Mouse (Mus musculus) thymus, adult 2 months (tissue): ENCODE results near the gene Fasl.

Source experiments
- CTCF ChIP-seq: fragments of 200-500 bp; IDR thresholded peaks from 2 replicates; pipeline ENCODE4 v1.5.1; 2012; ENCODE audit warnings: mild to moderate bottlenecking, control low read depth, low read length, moderate library complexity, borderline replicate concordance; ENCODE audit not compliant: control insufficient read depth, poor library complexity, insufficient read depth; ENCODE audit errors: extremely low read depth
- POLR2A ChIP-seq: fragments of 200-500 bp; IDR thresholded peaks from 2 replicates; pipeline ENCODE4 v1.6.1; 2012; ENCODE audit warnings: mild to moderate bottlenecking, low read length, control low read depth, moderate library complexity; ENCODE audit not compliant: control insufficient read depth, poor library complexity, insufficient read depth; ENCODE audit errors: extremely low read depth

- TF ChIP-seq CTCF = no peak
- TF ChIP-seq POLR2A = no peak
These were observed 37.0 kb downstream of the Fasl start for GRCm38 (mm10) chr1:161751311-161751710.
